Mouse (Mus musculus): Measurements from ENCODE around the gene Rpl41. TPM values are rescaled to one million over a fixed set of nuclear protein-coding genes. Genes with fewer than 3 reads are reported as not detected.

Gene Rpl41
- total and polyA plus RNA-seq, 3 experiments, result 867 to 1,598 (median 1,453) TPM

GRCm38 (mm10) chr10:128535624-128536265, 13.4 kb downstream of the Rpl41 start:
- Histone ChIP-seq H3K36me3 (ENCODE audit: control insufficient read depth, insufficient read depth, low read length) (no peaks in the 10 kb centered on the region), H3K27ac (peak overlapping the region; percentile 8), H3K79me2 (replicated peaks; ENCODE audit: control insufficient read depth, insufficient read depth, low read length) (no peaks in the 10 kb centered on the region), H3K27me3 (ENCODE audit: control insufficient read depth, insufficient read depth, low read length) (no peaks in the 10 kb centered on the region), H3K4me3 (peak overlapping the region; percentile 39), H3K4me1 (ENCODE audit: control insufficient read depth, insufficient read depth, low read length) (peaks cover 2% of the 10 kb centered on the region; the same call in 1 of the 2 replicates), H3K9ac (ENCODE audit: low read depth, low read length) (no peak overlapping the region)
- intact Hi-C loops (cut with DNase I), result loop anchor here (1.0 to 5.0 kb wide), 4 partner anchors 16 to 201 kb away; partner anchors contain the start of gene Smarcc2
- TF ChIP-seq EP300 (IDR thresholded peaks at IDR 0.05; ENCODE audit: insufficient read depth, low read depth, low read length) (no peak), POLR2A (IDR thresholded peaks at IDR 0.05; ENCODE audit: insufficient read depth, low read depth, low read length) (no peak), CTCF (IDR thresholded peaks at IDR 0.05) (no peak)
- 70% methylated on average over 4 of the region's 4 CpGs for WGBS
- no peak for DNase-seq

GRCm38 (mm10) chr10:128535206-128535605, 13.9 kb downstream of the Rpl41 start:
- peaks cover 2% of the 10 kb centered on the region; the same call in 1 of the 2 replicates for H3K4me1 ChIP-seq (ENCODE audit: control insufficient read depth, insufficient read depth, low read length)
- H3K79me2 ChIP-seq (replicated peaks; ENCODE audit: control insufficient read depth, insufficient read depth, low read length), result no peaks in the 10 kb centered on the region
- no peaks in the 10 kb centered on the region for H3K36me3 ChIP-seq (ENCODE audit: control insufficient read depth, insufficient read depth, low read length)
- 87% methylated on average over 2 of the region's 2 CpGs for WGBS
- no peaks in the 10 kb centered on the region for H3K27me3 ChIP-seq (ENCODE audit: control insufficient read depth, insufficient read depth, low read length)
- intact Hi-C loops (cut with DNase I), result loop anchor here (2.0 to 5.0 kb wide), 2 partner anchors 128 to 200 kb away; no protein-coding TSS in a partner anchor
- DNase-seq, result no peak
- no peak overlapping the region for H3K4me3 ChIP-seq
- TF ChIP-seq EP300 (IDR thresholded peaks at IDR 0.05; ENCODE audit: insufficient read depth, low read depth, low read length) (no peak), POLR2A (IDR thresholded peaks at IDR 0.05; ENCODE audit: insufficient read depth, low read depth, low read length) (no peak), CTCF (IDR thresholded peaks at IDR 0.05) (no peak)
- no peak overlapping the region for H3K27ac ChIP-seq
- H3K9ac ChIP-seq (ENCODE audit: low read depth, low read length), result no peak overlapping the region

GRCm38 (mm10) chr10:128526366-128527356, 22.4 kb downstream of the Rpl41 start:
- Histone ChIP-seq H3K9ac (ENCODE audit: low read depth, low read length) (peak overlapping the region; percentile 75), H3K27ac (peak overlapping the region; percentile 77), H3K79me2 (replicated peaks; ENCODE audit: control insufficient read depth, insufficient read depth, low read length) (no peaks in the 10 kb centered on the region), H3K36me3 (ENCODE audit: control insufficient read depth, insufficient read depth, low read length) (no peaks in the 10 kb centered on the region), H3K27me3 (ENCODE audit: control insufficient read depth, insufficient read depth, low read length) (no peaks in the 10 kb centered on the region), H3K4me1 (ENCODE audit: control insufficient read depth, insufficient read depth, low read length) (peaks cover 1% of the 10 kb centered on the region; the same call in 1 of the 2 replicates), H3K4me3 (peak overlapping the region; percentile 100)
- WGBS, result 31% methylated on average over 28 of the region's 28 CpGs
- DNase-seq, result no peak
- TF ChIP-seq POLR2A (IDR thresholded peaks at IDR 0.05; ENCODE audit: insufficient read depth, low read depth, low read length), result no peak; the same call in 1 of the 2 replicates
- TF ChIP-seq EP300 (IDR thresholded peaks at IDR 0.05; ENCODE audit: insufficient read depth, low read depth, low read length), result no peak
- no peak for TF ChIP-seq CTCF (IDR thresholded peaks at IDR 0.05)
- intact Hi-C loops (cut with DNase I), result loop anchor here (5.0 kb wide), 2 partner anchors 34 to 114 kb away; partner anchors contain the start of genes Myl6, Nabp2 and Rnf41

GRCm38 (mm10) chr10:128525671-128526308, 23.3 kb downstream of the Rpl41 start, which contains the start of gene Esyt1:
Gene Esyt1, minus strand, starts transcription at chr10:128525871.
- intact Hi-C loops (cut with DNase I), result loop anchor here (5.0 kb wide), 2 partner anchors 33 to 113 kb away; partner anchors contain the start of genes Myl6, Nabp2 and Rnf41
- Histone ChIP-seq H3K4me1 (ENCODE audit: control insufficient read depth, insufficient read depth, low read length) (peaks cover 1% of the 10 kb centered on the region; the same call in 1 of the 2 replicates), H3K4me3 (peak within 1 kb of the TSS; percentile 100), H3K79me2 (replicated peaks; ENCODE audit: control insufficient read depth, insufficient read depth, low read length) (no peaks in the 10 kb centered on the region), H3K27ac (peak within 1 kb of the TSS; percentile 95), H3K27me3 (ENCODE audit: control insufficient read depth, insufficient read depth, low read length) (no peaks in the 10 kb centered on the region), H3K36me3 (ENCODE audit: control insufficient read depth, insufficient read depth, low read length) (no peaks in the 10 kb centered on the region), H3K9ac (ENCODE audit: low read depth, low read length) (peak within 1 kb of the TSS; percentile 81)
- peak; percentile 73 for TF ChIP-seq POLR2A (IDR thresholded peaks at IDR 0.05; ENCODE audit: insufficient read depth, low read depth, low read length)
- peak; percentile 69 for TF ChIP-seq EP300 (IDR thresholded peaks at IDR 0.05; ENCODE audit: insufficient read depth, low read depth, low read length)
- peak; percentile 70 for TF ChIP-seq CTCF (IDR thresholded peaks at IDR 0.05)
- peak; percentile 91 to 97 for DNase-seq
- WGBS, result under 1% methylated on average over 37 of the region's 37 CpGs
